Mouse (Mus musculus): ENCODE data around the gene Trib2.

Trib2 gene

GRCm38 (mm10) chr12:15816740-15817178 is at the start of gene Trib2:
TSS of gene Trib2 (minus strand) at chr12:15816922.
- peak; percentile 95 for DNase-seq (ENCODE audit: low read depth, low spot score)

GRCm38 (mm10) chr12:15858005-15858404 is 41.3 kb upstream of the Trib2 start:
- DNase-seq (ENCODE audit: low read depth, low spot score), result no peak

- no peak for DNase-seq (ENCODE audit: low read depth, low spot score)
Observed at GRCm38 (mm10) chr12:15855891-15856290, 39.2 kb upstream of the Trib2 start.

- peak; percentile 50 for DNase-seq (ENCODE audit: low read depth, low spot score)
Observed at GRCm38 (mm10) chr12:15852781-15853180, 36.1 kb upstream of the Trib2 start.

GRCm38 (mm10) chr12:15852031-15852430 is 35.3 kb upstream of the Trib2 start:
- no peak for DNase-seq (ENCODE audit: low read depth, low spot score)

DNA sequence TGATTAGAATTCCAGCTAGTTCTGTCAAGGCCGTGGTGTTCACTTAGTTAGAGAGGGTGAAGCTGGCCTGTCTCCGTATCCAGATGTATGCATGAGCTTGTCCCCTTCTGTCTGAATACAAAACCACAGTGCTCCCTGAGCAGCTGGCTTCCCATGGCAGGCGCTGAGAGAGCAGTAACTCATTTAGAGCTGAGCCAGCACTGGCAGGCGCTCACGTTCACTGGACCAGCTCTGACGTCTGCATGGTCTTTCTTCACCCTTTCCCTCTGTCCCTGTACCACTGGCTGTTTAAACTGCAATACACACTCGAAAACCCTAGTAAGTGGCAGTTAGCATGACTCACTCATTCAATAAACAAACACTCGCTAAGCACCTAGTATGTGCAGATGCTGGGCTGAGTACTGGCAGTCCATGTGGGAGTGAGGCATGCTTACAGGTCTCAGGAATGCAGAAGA is 33.7 kb upstream of the Trib2 start:
- peak; percentile 69 for DNase-seq (ENCODE audit: low read depth, low spot score)

DNA sequence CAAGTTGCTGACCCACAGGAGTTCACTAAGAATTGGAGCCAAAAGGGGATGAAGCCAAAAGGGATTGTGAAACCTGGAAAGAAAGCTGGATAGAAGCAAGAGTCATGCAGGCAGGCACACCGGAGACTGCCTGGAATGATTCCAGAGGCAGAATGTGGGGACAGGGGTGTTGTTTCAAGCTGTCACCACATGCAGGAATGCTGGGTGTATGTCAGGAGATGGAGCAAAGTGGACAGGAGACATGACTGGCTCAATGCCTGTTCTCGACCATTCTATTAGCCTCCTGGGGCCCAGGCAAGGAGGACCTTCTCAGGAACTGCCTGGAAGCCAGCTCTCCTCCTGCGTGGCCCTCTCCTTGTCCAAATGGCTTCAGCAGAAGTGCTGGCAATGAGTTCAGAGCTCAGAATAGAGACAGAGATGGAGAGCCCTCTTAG is 33.2 kb upstream of the Trib2 start:
- DNase-seq (ENCODE audit: low read depth, low spot score), result peak; percentile 93

DNA sequence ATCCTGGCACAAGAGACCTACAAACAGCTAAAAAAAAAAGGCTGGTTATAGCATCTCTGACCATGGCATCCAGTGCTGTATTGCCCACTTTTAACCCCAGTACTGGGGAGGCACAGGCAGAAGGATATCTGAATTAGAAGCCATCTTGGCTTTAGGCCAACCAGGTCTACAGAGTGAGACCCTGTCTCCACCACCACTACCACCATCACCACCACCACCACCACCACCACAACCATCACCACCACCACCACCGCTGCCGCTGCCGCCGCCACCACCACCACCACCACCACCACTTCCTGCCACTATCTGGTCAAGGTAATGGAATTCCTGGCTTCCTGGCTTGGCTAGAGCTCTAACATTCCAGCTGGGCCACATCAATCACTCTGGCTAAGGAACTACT is 31.7 kb upstream of the Trib2 start:
- no peak for DNase-seq (ENCODE audit: low read depth, low spot score)

GRCm38 (mm10) chr12:15844701-15845100 is 28.0 kb upstream of the Trib2 start:
- no peak for DNase-seq (ENCODE audit: low read depth, low spot score)

GRCm38 (mm10) chr12:15840864-15841557 is 24.3 kb upstream of the Trib2 start:
- no peak for DNase-seq (ENCODE audit: low read depth, low spot score)

DNA sequence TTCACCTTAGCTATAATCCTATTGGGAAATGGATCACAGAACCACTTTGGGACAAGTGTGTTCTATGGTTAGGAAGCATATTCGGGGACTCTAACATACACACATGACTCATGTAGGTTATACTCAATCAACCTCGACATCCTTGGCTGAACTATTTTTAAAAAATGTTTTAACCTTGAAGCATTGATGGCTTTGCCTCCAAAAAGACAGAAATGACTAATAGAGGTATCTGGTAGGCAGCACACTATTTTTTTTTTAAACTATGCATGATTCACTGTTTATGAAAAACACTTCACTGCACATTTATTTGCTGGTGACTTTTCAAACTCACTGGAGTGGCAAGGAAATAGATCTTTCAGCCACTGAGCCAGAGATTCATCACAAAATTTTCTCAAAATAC is 21.5 kb upstream of the Trib2 start:
- no peak for DNase-seq (ENCODE audit: low read depth, low spot score)

DNA sequence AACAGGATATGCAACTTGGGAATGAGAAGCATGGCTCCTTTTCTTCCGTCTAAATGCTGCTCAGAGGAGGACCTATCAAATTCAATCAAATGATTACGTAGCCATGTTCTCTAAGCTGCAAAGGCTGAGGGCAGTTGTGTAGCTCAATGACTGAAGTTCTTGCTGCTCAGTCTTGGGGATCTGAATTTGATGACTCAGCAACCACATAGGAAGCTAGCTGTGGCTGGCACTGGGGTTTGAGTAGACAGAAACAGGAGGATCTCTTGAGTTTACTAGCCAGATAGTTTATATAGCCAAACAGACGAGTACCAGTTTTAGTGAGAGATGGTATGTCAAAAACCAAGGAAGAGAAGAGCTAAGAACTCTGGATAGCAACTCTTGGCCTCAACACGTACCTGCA is 20.8 kb upstream of the Trib2 start:
- no peak for DNase-seq (ENCODE audit: low read depth, low spot score)

- no peak for DNase-seq (ENCODE audit: low read depth, low spot score)
Observed at GRCm38 (mm10) chr12:15832674-15833052, 15.9 kb upstream of the Trib2 start.

DNA sequence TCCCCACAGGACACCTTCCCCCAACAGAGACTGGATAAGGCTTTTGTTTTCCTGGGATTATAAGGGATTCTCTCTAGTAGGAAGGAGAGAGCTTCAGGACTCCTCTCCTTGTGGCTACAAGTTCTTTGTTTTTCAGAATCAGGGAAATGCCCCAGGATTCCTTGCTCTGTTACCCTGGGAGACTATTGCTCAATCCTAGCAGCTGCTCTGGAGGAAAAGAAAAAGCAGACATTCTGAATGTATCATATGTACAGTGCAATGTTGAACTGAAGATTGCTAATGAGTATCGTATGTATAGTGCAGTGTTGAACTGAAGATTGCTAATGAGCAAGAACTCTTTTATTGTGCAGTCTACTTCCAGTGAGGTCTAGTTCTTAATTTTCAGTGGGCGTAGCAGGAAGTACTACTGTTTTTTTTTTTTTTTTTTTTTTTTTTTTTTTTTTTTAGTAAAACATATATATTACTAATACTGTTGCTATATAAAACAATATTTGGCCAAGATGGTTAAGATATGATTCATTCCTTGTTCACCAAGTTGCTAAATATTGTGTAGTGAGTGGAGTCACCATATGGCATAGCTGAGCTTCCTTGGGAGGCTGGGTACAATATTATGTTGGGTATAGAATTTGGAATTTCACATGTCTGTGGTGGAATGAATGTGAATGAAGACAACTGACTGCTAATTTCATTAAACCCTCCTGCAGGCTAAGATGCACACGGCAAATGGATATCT is 15.4 kb upstream of the Trib2 start:
- no peak for DNase-seq (ENCODE audit: low read depth, low spot score)

DNA sequence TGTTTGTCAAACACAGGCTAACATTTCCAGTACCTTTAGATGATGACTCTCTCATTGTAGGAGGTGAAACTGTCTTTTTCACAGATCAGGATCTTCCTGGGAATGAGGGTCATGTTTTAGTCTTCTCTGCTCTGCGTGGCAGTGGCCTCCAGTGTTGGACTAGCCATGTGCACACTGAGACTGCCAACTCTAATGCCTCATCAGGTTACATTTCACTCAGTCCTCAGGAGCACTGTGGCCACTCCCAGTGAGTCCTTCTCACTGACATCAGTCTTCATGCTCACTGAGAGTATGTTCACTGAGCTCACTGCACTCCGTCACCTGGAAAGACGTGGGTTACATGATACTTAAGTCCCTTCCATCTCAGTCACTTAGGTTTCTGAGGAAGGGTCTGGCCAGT is 14.0 kb upstream of the Trib2 start:
- DNase-seq (ENCODE audit: low read depth, low spot score), result no peak

DNA sequence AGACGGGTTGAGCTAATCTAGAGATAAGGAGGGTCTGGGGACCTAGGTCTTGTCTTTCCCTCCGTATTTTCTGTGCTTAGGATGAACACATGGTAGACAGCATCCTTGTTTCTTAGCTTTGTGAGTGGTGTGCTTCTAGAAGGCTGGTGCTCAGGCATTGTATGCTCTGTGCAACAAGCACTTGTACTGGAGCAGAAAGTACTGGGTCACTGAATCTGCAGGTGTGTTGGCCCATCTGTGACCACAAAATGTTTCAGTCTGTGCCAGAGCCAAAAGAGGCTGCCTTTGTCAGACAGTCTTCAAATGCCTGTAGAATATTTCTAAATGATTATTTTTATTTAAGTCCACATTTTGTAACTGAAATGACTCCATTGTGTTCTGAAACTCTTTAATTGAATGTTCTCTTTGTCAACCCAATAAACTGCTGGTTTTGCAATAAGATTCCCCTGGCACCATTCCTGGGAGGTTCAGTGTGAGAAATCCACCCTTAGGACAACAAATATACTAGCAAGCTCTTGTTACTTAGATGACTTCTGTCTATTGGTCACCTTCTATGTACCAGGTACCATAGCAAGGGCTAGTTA is 12.2 kb upstream of the Trib2 start:
- DNase-seq (ENCODE audit: low read depth, low spot score), result no peak

- DNase-seq (ENCODE audit: low read depth, low spot score), result no peak
Observed at GRCm38 (mm10) chr12:15821019-15821418, 4.3 kb upstream of the Trib2 start.

- DNase-seq (ENCODE audit: low read depth, low spot score), result peak; percentile 59
Observed at GRCm38 (mm10) chr12:15817365-15817764, 643 bp upstream of the Trib2 start.

DNA sequence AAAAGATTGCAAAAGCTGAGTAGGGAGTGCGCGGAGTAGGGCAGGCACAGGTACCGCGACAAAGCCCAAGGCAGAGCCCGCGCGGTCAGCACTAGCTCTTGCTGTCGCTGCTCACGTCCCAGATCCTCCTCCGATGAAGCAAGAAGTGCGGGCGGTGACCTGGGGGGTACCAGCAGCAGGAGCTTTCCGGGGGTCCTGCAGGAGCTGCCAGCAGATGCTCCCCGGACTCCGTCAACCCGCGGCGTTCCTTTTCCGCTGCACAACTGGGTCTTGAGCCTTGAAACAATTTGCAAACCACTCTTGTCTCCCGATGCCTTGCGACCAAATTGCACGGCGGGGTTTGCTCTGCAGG is 492 bp downstream of the Trib2 start:
- no peak for DNase-seq (ENCODE audit: low read depth, low spot score)

- peak; percentile 74 for DNase-seq (ENCODE audit: low read depth, low spot score)
Observed at GRCm38 (mm10) chr12:15815576-15816253, 1.0 kb downstream of the Trib2 start.

DNA sequence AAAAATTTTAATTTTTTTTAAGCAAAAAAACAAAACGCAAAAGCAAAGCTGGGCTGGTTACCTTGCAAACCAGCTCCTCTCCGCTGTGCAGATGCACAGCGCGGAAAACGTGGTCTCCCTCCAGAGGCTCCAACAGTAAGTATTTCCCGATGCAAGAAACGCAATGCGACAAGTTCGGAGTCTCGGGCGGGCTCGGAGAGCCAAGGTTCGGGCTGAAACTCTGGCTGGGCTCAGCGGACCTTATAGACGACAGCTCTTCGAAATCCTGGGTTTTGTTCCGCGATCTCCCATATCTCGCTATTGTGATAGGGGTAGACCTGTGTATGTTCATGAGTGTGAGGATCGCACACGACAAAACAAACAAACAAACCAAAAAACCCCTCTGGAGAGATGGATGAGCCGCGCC is 1.5 kb downstream of the Trib2 start:
- DNase-seq (ENCODE audit: low read depth, low spot score), result no peak

All from skeletal muscle tissue, adult 2 months (tissue).